Mouse (Mus musculus) common myeloid progenitor, adult 5-6 weeks (primary cell): ENCODE data around the gene Ly6g5c. TPM values are rescaled to one million over a fixed set of nuclear protein-coding genes. Genes with fewer than 3 reads are reported as not detected.
"Not testable (repeated sequence)": the region's sequence is repeated elsewhere in the genome, so short reads cannot be mapped to it uniquely, and the experiment has no call there.

Experiments used
- ATAC-seq: replicated peaks from 2 replicates; pipeline ENCODE4 v1.8.0; 2016; ENCODE audit warnings: low read depth, mild to moderate bottlenecking, moderate TSS enrichment, inconsistent platforms; ENCODE audit not compliant: poor library complexity, severe bottlenecking
- total RNA-seq: library from RNA; stranded (forward); fragments of 200-1000, 187-1606 nt; gene quantifications from 2 replicates; pipeline ENCODE4 v1.2.3, GENCODE M21; 2017

The Ly6g5c gene
- total RNA-seq, 1 experiment from 2014 or later, result not detected

GRCm38 (mm10) chr17:35104754-35105153, 3.3 kb upstream of the Ly6g5c start:
- ATAC-seq, result peak; percentile 55

GRCm38 (mm10) chr17:35105740-35106389, 2.2 kb upstream of the Ly6g5c start:
- 0 out of 2 replicates have a peak, but pooled peaks have one; percentile 22 for ATAC-seq

- ATAC-seq, result no peak
These were observed 1.6 kb upstream of the Ly6g5c start for GRCm38 (mm10) chr17:35106522-35106921.

- no peak for ATAC-seq
These were observed 3.7 kb downstream of the Ly6g5c start for GRCm38 (mm10) chr17:35111774-35112173.

- ATAC-seq, result peak; percentile 71
These were observed 7.3 kb downstream of the Ly6g5c start, which contains the start of gene Ly6g5b for GRCm38 (mm10) chr17:35115046-35116019. Gene Ly6g5b, minus strand, starts transcription at chr17:35115428.

- no peak for ATAC-seq
These were observed 12.7 kb downstream of the Ly6g5c start for GRCm38 (mm10) chr17:35120745-35121142.

GRCm38 (mm10) chr17:35121143-35121799, 13.2 kb downstream of the Ly6g5c start, which contains the start of gene Gpank1:
Gene Gpank1, plus strand, starts transcription at chr17:35121455.
- peak; percentile 92 for ATAC-seq

GRCm38 (mm10) chr17:35121871-35122303, 13.8 kb downstream of the Ly6g5c start, which contains the start of gene Csnk2b:
Gene Csnk2b, minus strand, starts transcription at chr17:35122053.
- ATAC-seq, result peak; percentile 12

GRCm38 (mm10) chr17:35123287-35123686, 15.2 kb downstream of the Ly6g5c start:
- not testable (repeated sequence) for ATAC-seq

- ATAC-seq, result not testable (repeated sequence)
These were observed 16.3 kb downstream of the Ly6g5c start for GRCm38 (mm10) chr17:35124261-35124896.

- ATAC-seq, result no peak
These were observed 17.0 kb downstream of the Ly6g5c start for GRCm38 (mm10) chr17:35125081-35125480.

GRCm38 (mm10) chr17:35125578-35125977, 17.5 kb downstream of the Ly6g5c start:
- no peak for ATAC-seq

- peak; percentile 33 for ATAC-seq
These were observed 18.1 kb downstream of the Ly6g5c start, which contains the start of gene D17H6S53E for GRCm38 (mm10) chr17:35126206-35126611. Gene D17H6S53E, plus strand, starts transcription at chr17:35126373.

GRCm38 (mm10) chr17:35127017-35127416, 18.9 kb downstream of the Ly6g5c start:
- ATAC-seq, result no peak

- no peak for ATAC-seq
These were observed 20.9 kb downstream of the Ly6g5c start for GRCm38 (mm10) chr17:35128996-35129395.

- no peak for ATAC-seq
These were observed 23.0 kb downstream of the Ly6g5c start for GRCm38 (mm10) chr17:35131038-35131437.

- no peak for ATAC-seq
These were observed 23.6 kb downstream of the Ly6g5c start, which contains the start of gene Apom for GRCm38 (mm10) chr17:35131500-35132173. Gene Apom, minus strand, starts transcription at chr17:35132050.

- ATAC-seq, result no peak
These were observed 24.1 kb downstream of the Ly6g5c start for GRCm38 (mm10) chr17:35132174-35132560.

- no peak for ATAC-seq
These were observed 25.4 kb downstream of the Ly6g5c start for GRCm38 (mm10) chr17:35133517-35133916.
